Mouse (Mus musculus): ENCODE results near the gene Nipsnap3a. TPM values are rescaled to one million over a fixed set of nuclear protein-coding genes. Genes with fewer than 3 reads are reported as not detected.

Gene Nipsnap3a
- polyA plus RNA-seq (2012; rRNA removed): not detected in 2 replicates

DNA sequence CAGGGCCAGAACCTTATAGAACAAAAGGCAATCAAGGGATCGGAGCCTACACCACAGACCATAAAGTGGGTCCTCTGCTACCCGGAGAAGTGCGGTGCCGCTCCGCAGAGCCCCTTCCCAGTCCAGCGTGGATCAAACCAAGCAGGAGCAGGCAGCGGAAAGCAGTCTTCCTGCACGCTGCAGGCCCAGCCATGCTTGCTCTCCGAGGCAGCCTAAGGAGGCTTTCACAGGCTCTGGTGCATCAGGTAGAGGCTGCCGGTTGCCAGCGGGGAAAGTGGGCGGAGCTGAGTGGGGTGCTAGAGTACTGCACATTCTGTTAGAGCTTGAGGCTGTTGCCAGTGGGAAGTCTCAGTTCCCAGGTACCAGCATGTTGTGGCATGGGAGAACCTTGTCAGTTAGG lies at the start of gene Nipsnap3a:
TSS of gene Nipsnap3a (plus strand) at position 25 of the 400 bp plus-strand sequence.

DNA sequence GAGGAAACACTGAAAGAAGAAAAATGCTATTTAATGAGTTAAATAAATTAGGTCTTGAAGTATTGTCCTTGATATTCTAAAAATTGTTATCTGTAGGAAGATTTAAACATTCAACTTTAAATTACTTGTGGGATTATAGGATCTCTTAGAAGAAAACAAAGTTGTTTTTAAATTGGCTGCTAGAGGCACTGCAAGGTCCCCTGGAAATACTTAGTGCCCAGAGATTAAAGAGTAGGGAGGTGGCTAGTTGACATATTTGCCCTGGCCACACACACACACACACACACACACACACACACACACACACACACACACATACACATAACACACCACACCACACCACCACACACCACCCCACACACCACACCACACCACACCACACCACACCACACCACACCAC lies 24.8 kb upstream of the Nipsnap3a start, which contains the start of gene Olfr270:
TSS of gene Olfr270 (plus strand) at position 301 of the 400 bp plus-strand sequence.

DNA sequence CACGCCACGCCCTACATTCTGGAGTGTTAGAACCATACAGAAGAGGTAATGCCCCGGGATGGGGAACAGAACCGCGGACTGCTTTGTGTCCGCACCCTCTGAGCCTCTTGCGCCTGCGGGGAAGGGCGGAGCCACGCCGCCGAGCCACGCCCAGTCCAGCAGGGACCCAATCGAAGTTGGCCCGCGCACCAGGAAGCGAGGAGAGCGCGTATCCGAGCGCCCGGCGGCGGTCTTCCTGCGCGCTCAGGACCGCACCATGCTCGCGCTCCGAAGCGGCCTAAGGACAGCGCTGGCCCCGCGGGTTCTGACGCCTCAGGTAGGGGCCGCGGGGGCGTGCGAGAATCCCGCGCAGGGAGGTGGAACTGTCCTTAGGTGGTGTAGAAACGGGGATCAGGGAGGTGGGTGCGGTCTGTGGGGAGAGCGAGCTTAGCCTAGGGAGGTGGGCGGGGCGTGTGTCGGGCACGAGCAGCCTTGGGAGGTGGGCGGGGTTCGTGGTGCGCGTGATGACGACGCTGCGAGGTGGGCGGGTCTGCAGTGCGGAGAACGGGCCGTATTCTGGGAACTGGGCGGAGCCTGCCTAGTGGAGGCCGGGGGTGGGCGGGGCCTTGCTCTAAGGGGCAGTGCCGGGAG lies 22.8 kb downstream of the Nipsnap3a start, which contains the start of gene Nipsnap3b:
TSS of gene Nipsnap3b (plus strand) at position 149 of the 630 bp plus-strand sequence.

Other genes with a start within 250 kb of the Nipsnap3a start
- gene Olfr275, start 174.7 kb upstream of the Nipsnap3a start, polyA plus RNA-seq (2012; rRNA removed): not detected in 2 replicates
- gene Olfr273, start 130.0 kb upstream of the Nipsnap3a start, polyA plus RNA-seq (2012; rRNA removed): not detected in 2 replicates
- gene Olfr272, start 70.1 kb upstream of the Nipsnap3a start, polyA plus RNA-seq (2012; rRNA removed): not detected in 2 replicates
- gene Olfr270, start 24.7 kb upstream of the Nipsnap3a start, polyA plus RNA-seq (2012; rRNA removed): not detected in 2 replicates
- gene Nipsnap3b, start 22.6 kb downstream of the Nipsnap3a start, polyA plus RNA-seq (2012; rRNA removed): 11.5 and 16.1 TPM in 2 replicates
- 6.9 and 8.0 TPM in 2 replicates for gene Abca1, start 170.6 kb downstream of the Nipsnap3a start, polyA plus RNA-seq (2012; rRNA removed)